In genomic region chr11:59505839-59506712, GRCm38 (mm10) we compare ENCODE assay signal across 8 mouse cellular contexts. TPM values are rescaled to one million over a fixed set of nuclear protein-coding genes. Genes with fewer than 3 reads are reported as not detected.
DNase-seq lines count a peak whose midpoint lies in the region; ATAC-seq lines count a peak whose summit lies in the region.

No protein-coding gene starts in this region.

- intact Hi-C loops in gastrocnemius, postnatal 14 days (cut with DNase I; ENCODE audit: low total_unique reads): no loop called here
- intact Hi-C loops in left cerebral cortex, postnatal 25 days (cut with DNase I): no loop called here

- ATAC-seq in inflammation-experienced regulatory T-cells, adult 6 months: peak; percentile 86

- peak; percentile 93 to 96 for DNase-seq in adrenal gland, adult (ENCODE audit: inconsistent age in 2 of 2, low spot score in 1 of 2)
- peak; percentile 96 for DNase-seq in embryo, embryonic 10 days (ENCODE audit: low spot score)
- peak; percentile 94 for DNase-seq in gastrocnemius, postnatal 14 days
- DNase-seq in left cerebral cortex, postnatal 25 days (ENCODE audit: low spot score in 2 of 2): peak; percentile 68 to 71
- peak; percentile 92 for DNase-seq in mesoderm, embryonic 11.5 days (ENCODE audit: low read depth, low spot score)
- DNase-seq in right cerebral cortex, postnatal 36 days (ENCODE audit: low spot score in 2 of 2): peak; percentile 54 to 62
- DNase-seq in urinary bladder, postnatal 4 days (ENCODE audit: low spot score in 2 of 2): peak; percentile 89

RNA-seq across cellular contexts. Expression of gene Zkscan17, which starts 20.5 kb away (rescaled TPM):
- 10 to 100 TPM; 12.1 to 15.4 TPM for total RNA-seq in gastrocnemius, postnatal 14 days (2021)
- polyA plus RNA-seq in inflammation-experienced regulatory T-cells, adult 6 months (2017; shearing (Covaris generic)): 10 to 100 TPM in 1 of 3 experiments, 1 to 10 TPM in 2; 9.3 to 10.0 (median 9.7) TPM
- 1 to 10 TPM; 8.8 to 9.5 TPM for total RNA-seq in left cerebral cortex, postnatal 25 days (2021)

RNA-seq across cellular contexts. Expression of gene Zfp867, which starts 33.8 kb away (rescaled TPM):
- total RNA-seq in gastrocnemius, postnatal 14 days (2021): 1 to 10 TPM; 3.5 to 3.6 TPM
- 1 to 10 TPM; 4.1 to 4.7 (median 4.2) TPM for polyA plus RNA-seq in inflammation-experienced regulatory T-cells, adult 6 months (2017; shearing (Covaris generic))
- 1 to 10 TPM; 3.3 to 3.7 TPM for total RNA-seq in left cerebral cortex, postnatal 25 days (2021)

RNA-seq across cellular contexts. Expression of gene Nlrp3, which starts 35.3 kb away (rescaled TPM):
- under 1 TPM; 0.27 to 0.42 TPM for total RNA-seq in gastrocnemius, postnatal 14 days (2021)
- not detected for polyA plus RNA-seq in inflammation-experienced regulatory T-cells, adult 6 months (2017; shearing (Covaris generic))
- total RNA-seq in left cerebral cortex, postnatal 25 days (2021): under 1 TPM; 0.85 to 0.87 TPM

RNA-seq across cellular contexts. Expression of gene Snap47, which starts 55.1 kb away (rescaled TPM):
- 10 to 100 TPM; 24.3 to 27.0 TPM for total RNA-seq in gastrocnemius, postnatal 14 days (2021)
- polyA plus RNA-seq in inflammation-experienced regulatory T-cells, adult 6 months (2017; shearing (Covaris generic)): 10 to 100 TPM; 42.0 to 62.2 (median 50.1) TPM
- total RNA-seq in left cerebral cortex, postnatal 25 days (2021): 100 to 1,000 TPM; 384 to 420 TPM

RNA-seq across cellular contexts. Expression of gene Jmjd4, which starts 56.2 kb away (rescaled TPM):
- total RNA-seq in gastrocnemius, postnatal 14 days (2021): 1 to 10 TPM; 6.4 to 7.3 TPM
- polyA plus RNA-seq in inflammation-experienced regulatory T-cells, adult 6 months (2017; shearing (Covaris generic)): 1 to 10 TPM; 3.6 to 5.8 (median 5.2) TPM
- 10 to 100 TPM; 28.4 to 28.9 TPM for total RNA-seq in left cerebral cortex, postnatal 25 days (2021)

Comparison
In these comparisons a context has a peak if more than half of its experiments do, and no peak if none do; other contexts are left out.
1. Peak in every context shown above with its lines: DNase-seq and ATAC-seq.